Mouse (Mus musculus): ENCODE measurements around the gene Tldc2. TPM values are rescaled to one million over a fixed set of nuclear protein-coding genes. Genes with fewer than 3 reads are reported as not detected.

The Tldc2 gene
- polyA plus RNA-seq, 1 experiment from 2014 or later: not detected

- H3K36me3 ChIP-seq: no peaks in the 10 kb centered on the region; the same call in 1 of the 2 replicates
- no peaks in the 10 kb centered on the region for H3K27me3 ChIP-seq
- no peak for ATAC-seq (ENCODE audit: borderline replicate concordance, extremely low read depth, low FRiP score, low TSS enrichment)
- 53% methylated on average over 9 of the region's 9 CpGs for WGBS
- no peaks in the 10 kb centered on the region for H3K9me3 ChIP-seq
- peak overlapping the region; percentile 79 for H3K4me2 ChIP-seq
- no peak overlapping the region for H3K4me3 ChIP-seq
- peaks cover 89% of the 10 kb centered on the region for H3K4me1 ChIP-seq
- H3K9ac ChIP-seq: no peak overlapping the region
- peak overlapping the region; percentile 96 for H3K27ac ChIP-seq
Observed at GRCm38 (mm10) chr2:157073378-157074052, 13.3 kb upstream of the Tldc2 start.

GRCm38 (mm10) chr2:157074186-157074724 is 12.6 kb upstream of the Tldc2 start:
- Histone ChIP-seq H3K27me3 (no peaks in the 10 kb centered on the region), H3K4me3 (peak overlapping the region; percentile 15), H3K36me3 (no peaks in the 10 kb centered on the region; the same call in 1 of the 2 replicates), H3K4me1 (peaks cover 82% of the 10 kb centered on the region), H3K9me3 (no peaks in the 10 kb centered on the region), H3K9ac (peak overlapping the region; percentile 2; the same call in 1 of the 2 replicates), H3K4me2 (peak overlapping the region; percentile 79), H3K27ac (peak overlapping the region; percentile 96)
- 65% methylated on average over 9 of the region's 9 CpGs for WGBS
- ATAC-seq (ENCODE audit: borderline replicate concordance, extremely low read depth, low FRiP score, low TSS enrichment): no peak

GRCm38 (mm10) chr2:157074772-157075171 is 12.1 kb upstream of the Tldc2 start:
- 40% methylated on average over 5 of the region's 5 CpGs for WGBS
- H3K4me1 ChIP-seq: peaks cover 80% of the 10 kb centered on the region
- no peaks in the 10 kb centered on the region; the same call in 1 of the 2 replicates for H3K36me3 ChIP-seq
- H3K4me3 ChIP-seq: peak overlapping the region; percentile 15
- H3K9me3 ChIP-seq: no peaks in the 10 kb centered on the region
- H3K27me3 ChIP-seq: no peaks in the 10 kb centered on the region
- H3K27ac ChIP-seq: peak overlapping the region; percentile 96
- H3K4me2 ChIP-seq: peak overlapping the region; percentile 79
- ATAC-seq (ENCODE audit: borderline replicate concordance, extremely low read depth, low FRiP score, low TSS enrichment): no peak
- H3K9ac ChIP-seq: no peak overlapping the region; the same call in 1 of the 2 replicates

- WGBS: 81% methylated on average over 3 of the region's 3 CpGs
- no peaks in the 10 kb centered on the region; the same call in 1 of the 2 replicates for H3K36me3 ChIP-seq
- peak overlapping the region; percentile 90 for H3K4me3 ChIP-seq
- peak overlapping the region; percentile 10; the same call in 1 of the 2 replicates for H3K9ac ChIP-seq
- ATAC-seq (ENCODE audit: borderline replicate concordance, extremely low read depth, low FRiP score, low TSS enrichment): no peak
- peak overlapping the region; percentile 96 for H3K27ac ChIP-seq
- peaks cover 78% of the 10 kb centered on the region for H3K4me1 ChIP-seq
- no peaks in the 10 kb centered on the region for H3K27me3 ChIP-seq
- H3K4me2 ChIP-seq: peak overlapping the region; percentile 79
- H3K9me3 ChIP-seq: no peaks in the 10 kb centered on the region
Observed at GRCm38 (mm10) chr2:157075226-157075625, 11.6 kb upstream of the Tldc2 start.

- Histone ChIP-seq H3K4me1 (peaks cover 74% of the 10 kb centered on the region), H3K9me3 (no peaks in the 10 kb centered on the region), H3K4me2 (peak overlapping the region; percentile 79), H3K9ac (peak overlapping the region; percentile 10; the same call in 1 of the 2 replicates), H3K4me3 (peak overlapping the region; percentile 90), H3K36me3 (no peaks in the 10 kb centered on the region; the same call in 1 of the 2 replicates), H3K27ac (peak overlapping the region; percentile 96), H3K27me3 (no peaks in the 10 kb centered on the region)
- no peak for ATAC-seq (ENCODE audit: borderline replicate concordance, extremely low read depth, low FRiP score, low TSS enrichment)
- 24% methylated on average over 3 of the region's 3 CpGs for WGBS
Observed at GRCm38 (mm10) chr2:157075685-157076084, 11.2 kb upstream of the Tldc2 start.

- H3K4me3 ChIP-seq: peak overlapping the region; percentile 90
- H3K27me3 ChIP-seq: no peaks in the 10 kb centered on the region
- H3K9me3 ChIP-seq: no peaks in the 10 kb centered on the region
- no peaks in the 10 kb centered on the region; the same call in 1 of the 2 replicates for H3K36me3 ChIP-seq
- no peak for ATAC-seq (ENCODE audit: borderline replicate concordance, extremely low read depth, low FRiP score, low TSS enrichment)
- H3K4me2 ChIP-seq: peak overlapping the region; percentile 79
- H3K9ac ChIP-seq: 0 out of 2 replicates have a peak overlapping the region, but pooled peaks have one; percentile 97
- H3K4me1 ChIP-seq: peaks cover 65% of the 10 kb centered on the region
- WGBS: 66% methylated on average over 7 of the region's 7 CpGs
- H3K27ac ChIP-seq: peak overlapping the region; percentile 96; the same call in 1 of the 2 replicates
Observed at GRCm38 (mm10) chr2:157076585-157076984, 10.3 kb upstream of the Tldc2 start.

GRCm38 (mm10) chr2:157077160-157077559 is 9.7 kb upstream of the Tldc2 start:
- peak overlapping the region; percentile 97 for H3K9ac ChIP-seq
- no peak for ATAC-seq (ENCODE audit: borderline replicate concordance, extremely low read depth, low FRiP score, low TSS enrichment)
- H3K9me3 ChIP-seq: no peaks in the 10 kb centered on the region
- 13% methylated on average over 5 of the region's 5 CpGs for WGBS
- no peaks in the 10 kb centered on the region for H3K27me3 ChIP-seq
- H3K4me3 ChIP-seq: peak overlapping the region; percentile 90
- peak overlapping the region; percentile 79 for H3K4me2 ChIP-seq
- H3K4me1 ChIP-seq: peaks cover 61% of the 10 kb centered on the region
- H3K27ac ChIP-seq: peak overlapping the region; percentile 96
- no peaks in the 10 kb centered on the region; the same call in 1 of the 2 replicates for H3K36me3 ChIP-seq

- peaks cover 59% of the 10 kb centered on the region for H3K4me1 ChIP-seq
- no peaks in the 10 kb centered on the region; the same call in 1 of the 2 replicates for H3K36me3 ChIP-seq
- WGBS: 2% methylated on average over 15 of the region's 15 CpGs
- ATAC-seq (ENCODE audit: borderline replicate concordance, extremely low read depth, low FRiP score, low TSS enrichment): peak; percentile 20; the same call in 1 of the 2 replicates
- H3K27ac ChIP-seq: peak overlapping the region; percentile 96
- H3K9ac ChIP-seq: peak overlapping the region; percentile 97
- peak overlapping the region; percentile 90 for H3K4me3 ChIP-seq
- no peaks in the 10 kb centered on the region for H3K9me3 ChIP-seq
- H3K4me2 ChIP-seq: peak overlapping the region; percentile 79
- H3K27me3 ChIP-seq: no peaks in the 10 kb centered on the region
Observed at GRCm38 (mm10) chr2:157077641-157078058, 9.2 kb upstream of the Tldc2 start.

GRCm38 (mm10) chr2:157078059-157078792 is 8.6 kb upstream of the Tldc2 start:
- peak overlapping the region; percentile 96 for H3K27ac ChIP-seq
- no peaks in the 10 kb centered on the region for H3K27me3 ChIP-seq
- H3K9ac ChIP-seq: peak overlapping the region; percentile 97
- H3K36me3 ChIP-seq: no peaks in the 10 kb centered on the region; the same call in 1 of the 2 replicates
- no peaks in the 10 kb centered on the region for H3K9me3 ChIP-seq
- H3K4me1 ChIP-seq: peaks cover 53% of the 10 kb centered on the region
- peak overlapping the region; percentile 90 for H3K4me3 ChIP-seq
- WGBS: under 1% methylated on average over 72 of the region's 79 CpGs
- peak overlapping the region; percentile 79 for H3K4me2 ChIP-seq
- ATAC-seq (ENCODE audit: borderline replicate concordance, extremely low read depth, low FRiP score, low TSS enrichment): no peak

GRCm38 (mm10) chr2:157078793-157079700 is 7.8 kb upstream of the Tldc2 start, which contains the start of gene Soga1:
Gene Soga1 (minus strand): TSS chr2:157079254.
- peak; percentile 88 for ATAC-seq (ENCODE audit: borderline replicate concordance, extremely low read depth, low FRiP score, low TSS enrichment)
- WGBS: under 1% methylated on average over 109 of the region's 136 CpGs

More at GRCm38 (mm10) chr2:157078793-157079700, 7.8 kb upstream of the Tldc2 start, which contains the start of gene Soga1:
- Histone ChIP-seq H3K4me1 (peaks cover 45% of the 10 kb centered on the region), H3K27me3 (no peaks in the 10 kb centered on the region), H3K36me3 (no peaks in the 10 kb centered on the region), H3K4me3 (peak within 1 kb of the TSS; percentile 90), H3K9ac (peak within 1 kb of the TSS; percentile 97), H3K27ac (peak within 1 kb of the TSS; percentile 96), H3K4me2 (peak within 1 kb of the TSS; percentile 79), H3K9me3 (no peaks in the 10 kb centered on the region)
